Mouse (Mus musculus) yolk sac, embryonic 10.5 days (tissue): ENCODE data around the gene Olfr658.

Source experiments
- DNase-seq: peaks from one replicate; pipeline ENCODE4 v3.0.0-alpha.2; 2017; ENCODE audit warnings: low spot score

The Olfr658 gene

GRCm38 (mm10) chr7:104646841-104647482 lies at the start of gene Olfr658:
TSS of gene Olfr658 (minus strand) at chr7:104647305.
- peak; percentile 44 for DNase-seq

- DNase-seq, result no peak
These were observed 39.1 kb upstream of the Olfr658 start, which contains the start of gene Olfr661 for GRCm38 (mm10) chr7:104686201-104686600. TSS of gene Olfr661 (plus strand) at chr7:104686501.

GRCm38 (mm10) chr7:104666453-104666852 lies 19.3 kb upstream of the Olfr658 start, which contains the start of gene Olfr659:
TSS of gene Olfr659 (plus strand) at chr7:104666753.
- DNase-seq, result no peak

- DNase-seq, result no peak
These were observed 22.6 kb downstream of the Olfr658 start, which contains the start of gene Olfr657 for GRCm38 (mm10) chr7:104624494-104624893. TSS of gene Olfr657 (plus strand) at chr7:104624794.

DNA sequence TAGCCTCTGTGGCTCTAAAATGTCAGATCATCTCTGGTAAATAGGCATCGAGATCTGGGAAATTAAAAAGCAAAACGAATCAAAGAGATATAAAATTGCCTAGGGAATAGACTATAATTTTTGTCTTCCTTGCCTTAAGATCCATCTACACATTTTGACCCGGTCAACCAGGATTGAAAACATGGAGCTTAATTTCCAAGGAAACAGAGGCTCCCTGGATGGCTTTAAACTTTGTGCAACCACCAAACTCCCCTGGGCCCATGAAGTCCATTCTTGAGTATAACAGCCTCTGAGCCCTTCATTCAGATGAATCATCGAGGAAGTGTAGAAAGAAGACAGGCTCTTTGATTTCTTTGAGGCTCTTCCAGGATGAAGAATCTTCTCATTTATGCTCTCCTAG lies 33.5 kb downstream of the Olfr658 start, which contains the start of gene Olfr656:
Gene Olfr656 (plus strand): TSS at position 301 of the 400 bp plus-strand sequence.
- DNase-seq, result no peak

- DNase-seq, result no peak
These were observed 42.4 kb downstream of the Olfr658 start for GRCm38 (mm10) chr7:104604727-104605126.

GRCm38 (mm10) chr7:104603173-104603572 lies 43.9 kb downstream of the Olfr658 start:
- peak; percentile 6 for DNase-seq

- no peak for DNase-seq
These were observed 45.4 kb downstream of the Olfr658 start, which contains the start of gene Olfr655 for GRCm38 (mm10) chr7:104601679-104602078. TSS of gene Olfr655 (minus strand) at chr7:104601779.
